Comparison of ENCODE assay signal across 10 mouse cellular contexts in genomic region chr16:45098886-45099210, GRCm38 (mm10). TPM values are rescaled to one million over a fixed set of nuclear protein-coding genes. Genes with fewer than 3 reads are reported as not detected.
A peak's percentile ranks its signal among the peaks of the same experiment; 100 is the strongest.
DNase-seq lines count a peak whose midpoint lies in the region; ATAC-seq and TF ChIP-seq lines count a peak whose summit lies in the region.
"Had no signal": no experiment of that assay in that cellular context is flagged by ENCODE, and none has a peak within 500 bp of the region (broad histone marks: within the 10 kb centered on the region; RNA-seq: fewer than 3 reads in every experiment).

No protein-coding gene starts in this region.

- no peaks in the 10 kb centered on the region for H3K36me3 ChIP-seq in heart, embryonic 15.5 days
- H3K36me3 ChIP-seq in lung, postnatal 0 days (ENCODE audit: insufficient read depth, low read length) = no peaks in the 10 kb centered on the region
- H3K36me3 ChIP-seq in intestine, embryonic 14.5 days (ENCODE audit: control insufficient read depth, insufficient read depth, low read length) = no peaks in the 10 kb centered on the region

- peak overlapping the region; percentile 59 for H3K4me2 ChIP-seq in heart, embryonic 15.5 days
- H3K4me2 ChIP-seq in lung, postnatal 0 days (replicated peaks; ENCODE audit: low read depth, low read length) = peak overlapping the region; percentile 9
- H3K4me2 ChIP-seq in intestine, embryonic 14.5 days (ENCODE audit: low read length) = peak overlapping the region; percentile 67

- ATAC-seq in heart, embryonic 15.5 days (replicated peaks; ENCODE audit: insufficient number of reproducible peaks, insufficient read depth, low FRiP score, low read depth) = no peak
- no peak for ATAC-seq in lung, postnatal 0 days
- ATAC-seq in intestine, embryonic 14.5 days (replicated peaks; ENCODE audit: low FRiP score, low TSS enrichment, low read depth) = no peak

- H3K27me3 ChIP-seq in heart, embryonic 15.5 days = no peaks in the 10 kb centered on the region
- H3K27me3 ChIP-seq in lung, postnatal 0 days (replicated peaks; ENCODE audit: insufficient read depth, low read length) = no peaks in the 10 kb centered on the region
- H3K27me3 ChIP-seq in intestine, embryonic 14.5 days (replicated peaks; ENCODE audit: control insufficient read depth, insufficient read depth, low read length) = no peaks in the 10 kb centered on the region

- H3K4me1 ChIP-seq in heart, embryonic 15.5 days (replicated peaks) = peaks cover 64% of the 10 kb centered on the region
- H3K4me1 ChIP-seq in lung, postnatal 0 days (ENCODE audit: insufficient read depth, low read depth, low read length) = peaks cover 7% of the 10 kb centered on the region; the same call in 1 of the 2 replicates
- peaks cover 32% of the 10 kb centered on the region for H3K4me1 ChIP-seq in intestine, embryonic 14.5 days (replicated peaks; ENCODE audit: control insufficient read depth, insufficient read depth, low read length)

- no peak overlapping the region for H3K9ac ChIP-seq in heart, embryonic 15.5 days
- H3K9ac ChIP-seq in lung, postnatal 0 days (replicated peaks; ENCODE audit: low read depth) = no peak overlapping the region
- H3K9ac ChIP-seq in intestine, embryonic 14.5 days (ENCODE audit: low read length) = no peak overlapping the region

- H3K27ac ChIP-seq in heart, embryonic 15.5 days = no peak overlapping the region
- H3K27ac ChIP-seq in lung, postnatal 0 days (ENCODE audit: low read length) = 0 out of 2 replicates have a peak overlapping the region, but pooled peaks have one; percentile 0
- no peak overlapping the region; the same call in 1 of the 2 replicates for H3K27ac ChIP-seq in intestine, embryonic 14.5 days (ENCODE audit: low read depth)

- no peak for TF ChIP-seq EP300 in lung, postnatal 0 days (IDR thresholded peaks at IDR 0.05)

- 66% methylated on average over 6 of the region's 6 CpGs for WGBS in heart, embryonic 15.5 days
- WGBS in lung, postnatal 0 days = 65% methylated on average over 6 of the region's 6 CpGs
- 64% methylated on average over 6 of the region's 6 CpGs for WGBS in intestine, embryonic 14.5 days

- no peak for DNase-seq in heart, postnatal 4 days
- no peak for DNase-seq in lung, postnatal 0 days (ENCODE audit: low spot score)
- DNase-seq in lung, postnatal 4 days = no peak
- no peak for DNase-seq in intestine, embryonic 14.5 days (ENCODE audit: low spot score)
- no peak for DNase-seq in spleen, adult 18-20 months
- no peak for DNase-seq in frontal cortex, adult 2 months (ENCODE audit: extremely low spot score in 1 of 2, low spot score in 1 of 2)
- DNase-seq: cerebellum, adult 11 months; lung, postnatal 14 days had no signal

- H3K4me3 ChIP-seq in heart, embryonic 15.5 days = peak overlapping the region; percentile 16
- 0 out of 2 replicates have a peak overlapping the region, but pooled peaks have one; percentile 2 for H3K4me3 ChIP-seq in lung, postnatal 0 days (ENCODE audit: low read depth, low read length)
- H3K4me3 ChIP-seq in intestine, embryonic 14.5 days (ENCODE audit: low read depth, low read length) = 0 out of 2 replicates have a peak overlapping the region, but pooled peaks have one; percentile 17

- no peak for TF ChIP-seq CTCF in lung, postnatal 0 days (IDR thresholded peaks at IDR 0.05)

- H3K9me3 ChIP-seq in heart, embryonic 15.5 days (replicated peaks) = no peaks in the 10 kb centered on the region
- no peaks in the 10 kb centered on the region for H3K9me3 ChIP-seq in lung, postnatal 0 days (ENCODE audit: low read length)
- H3K9me3 ChIP-seq in intestine, embryonic 14.5 days (ENCODE audit: control insufficient read depth, low read length) = no peaks in the 10 kb centered on the region

RNA-seq across cellular contexts. Expression of gene Ccdc80, which starts 5.6 kb away (rescaled TPM):
- polyA plus RNA-seq in heart, embryonic 15.5 days (2015; fragmentation: Nextera tagmentation; extraction: Ambion mirVana) = 110 and 113 TPM in 2 replicates
- 10 to 100 TPM; 90.3 to 96.3 TPM for total RNA-seq in heart, postnatal 4 days (2021)
- 62.4 and 81.7 TPM in 2 replicates for polyA plus RNA-seq in lung, postnatal 0 days (2015; fragmentation: Nextera tagmentation; extraction: Ambion mirVana)
- 78.4 and 80.1 TPM in 2 replicates for polyA plus RNA-seq in intestine, embryonic 14.5 days (2014; fragmentation: Nextera tagmentation; extraction: Ambion mirVana)
- polyA plus RNA-seq in frontal cortex, adult 2 months (2012; rRNA removed) = 7.6 and 10.3 TPM in 2 replicates
- total RNA-seq: hematopoietic stem cell, adult 5-6 weeks had no signal

RNA-seq across cellular contexts. Expression of gene Slc35a5, which starts 59.7 kb away (rescaled TPM):
- polyA plus RNA-seq in heart, embryonic 15.5 days (2015; fragmentation: Nextera tagmentation; extraction: Ambion mirVana) = 12.7 and 15.3 TPM in 2 replicates
- 10 to 100 TPM in 1 of 2 experiments, 1 to 10 TPM in 1; 9.1 to 13.9 TPM for total RNA-seq in heart, postnatal 4 days (2021)
- 21.9 and 28.7 TPM in 2 replicates for polyA plus RNA-seq in lung, postnatal 0 days (2015; fragmentation: Nextera tagmentation; extraction: Ambion mirVana)
- 18.9 and 19.4 TPM in 2 replicates for polyA plus RNA-seq in intestine, embryonic 14.5 days (2014; fragmentation: Nextera tagmentation; extraction: Ambion mirVana)
- polyA plus RNA-seq in frontal cortex, adult 2 months (2012; rRNA removed) = 24.5 and 28.2 TPM in 2 replicates

RNA-seq across cellular contexts. Expression of gene Atg3, which starts 59.7 kb away (rescaled TPM):
- 29.3 and 33.1 TPM in 2 replicates for polyA plus RNA-seq in heart, embryonic 15.5 days (2015; fragmentation: Nextera tagmentation; extraction: Ambion mirVana)
- 10 to 100 TPM; 27.7 to 27.8 TPM for total RNA-seq in heart, postnatal 4 days (2021)
- polyA plus RNA-seq in lung, postnatal 0 days (2015; fragmentation: Nextera tagmentation; extraction: Ambion mirVana) = 53.9 and 55.8 TPM in 2 replicates
- polyA plus RNA-seq in intestine, embryonic 14.5 days (2014; fragmentation: Nextera tagmentation; extraction: Ambion mirVana) = 30.9 and 31.7 TPM in 2 replicates
- polyA plus RNA-seq in frontal cortex, adult 2 months (2012; rRNA removed) = 34.4 and 39.3 TPM in 2 replicates

Comparison
In these comparisons a context has a peak if more than half of its experiments do, and no peak if none do; other contexts are left out.
1. H3K4me2 ChIP-seq: peak in every context shown above with its lines; median percentile 67 in intestine, embryonic 14.5 days; 59 in heart, embryonic 15.5 days; 9 in lung, postnatal 0 days.